Mouse (Mus musculus): ENCODE measurements around the gene Efnb2. TPM values are rescaled to one million over a fixed set of nuclear protein-coding genes. Genes with fewer than 3 reads are reported as not detected.

The Efnb2 gene
- total RNA-seq, 2 experiments from 2014 or later, result 0.35 to 0.50 TPM

DNA sequence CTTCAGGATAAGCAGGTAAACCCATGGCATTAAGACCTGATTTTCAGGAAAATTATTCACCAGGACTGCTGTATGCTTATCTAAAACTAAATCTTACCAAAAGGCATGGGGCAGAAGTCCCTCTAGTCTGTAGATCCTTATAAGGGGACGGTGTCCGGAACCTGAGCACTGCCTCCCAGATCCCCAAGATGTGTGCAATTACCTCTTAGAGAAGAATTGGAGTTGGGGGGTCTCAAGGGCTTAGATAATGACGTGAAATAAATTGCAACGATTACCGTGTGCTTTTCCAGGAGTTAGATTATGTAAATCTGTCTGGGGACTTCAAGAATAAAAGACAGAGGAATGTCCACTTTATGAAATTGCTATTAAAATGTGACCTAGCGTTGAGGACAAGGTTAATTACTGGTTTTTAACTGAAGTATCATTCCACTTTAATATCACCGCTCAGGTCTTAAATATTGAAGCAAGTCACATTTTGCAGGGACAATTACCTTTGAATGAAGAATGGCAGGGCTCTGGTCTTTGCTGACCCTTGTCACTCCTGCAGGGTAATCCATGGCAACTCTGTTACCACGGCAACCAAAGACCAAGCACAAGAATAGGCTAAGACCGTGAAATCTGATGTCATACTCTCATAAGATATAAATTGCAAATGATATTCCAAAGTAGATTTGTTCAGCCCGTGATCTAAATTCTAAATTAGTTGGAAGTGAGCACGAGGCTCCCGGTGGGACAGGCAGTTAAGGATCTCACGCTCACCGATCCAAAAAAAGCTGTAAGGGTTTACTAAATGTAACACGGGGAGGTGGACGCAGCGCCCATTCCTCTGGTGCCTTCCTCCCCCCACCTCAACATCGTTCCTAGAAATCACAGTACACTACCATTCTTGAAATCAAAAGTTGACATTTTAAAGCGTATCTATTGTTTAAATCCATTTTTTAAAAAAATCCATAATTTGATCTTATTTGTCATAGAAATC lies 86.2 kb downstream of the Efnb2 start:
- no peak for ATAC-seq (replicated peaks; ENCODE audit: poor library complexity)

DNA sequence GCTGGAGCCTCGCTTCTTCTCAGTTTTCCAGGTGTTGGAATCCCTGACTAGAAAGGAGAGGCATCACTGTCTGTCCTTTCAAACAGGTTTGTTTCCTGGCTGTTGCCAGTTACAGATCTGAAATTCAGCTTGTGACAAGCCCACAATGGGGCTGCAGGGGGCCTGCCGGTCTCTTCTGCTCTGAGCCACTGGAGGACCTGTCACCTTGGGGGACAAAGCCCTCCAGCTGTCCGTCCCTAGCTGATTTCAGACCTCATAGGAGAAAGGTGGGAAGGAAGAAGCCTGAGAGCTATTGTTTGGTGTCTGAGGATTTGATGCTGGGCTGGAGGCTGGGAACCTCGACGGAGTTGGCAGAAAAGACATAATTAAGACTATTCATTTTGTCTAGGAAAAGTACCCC lies 88.8 kb downstream of the Efnb2 start:
- no peak for ATAC-seq (replicated peaks; ENCODE audit: poor library complexity)

DNA sequence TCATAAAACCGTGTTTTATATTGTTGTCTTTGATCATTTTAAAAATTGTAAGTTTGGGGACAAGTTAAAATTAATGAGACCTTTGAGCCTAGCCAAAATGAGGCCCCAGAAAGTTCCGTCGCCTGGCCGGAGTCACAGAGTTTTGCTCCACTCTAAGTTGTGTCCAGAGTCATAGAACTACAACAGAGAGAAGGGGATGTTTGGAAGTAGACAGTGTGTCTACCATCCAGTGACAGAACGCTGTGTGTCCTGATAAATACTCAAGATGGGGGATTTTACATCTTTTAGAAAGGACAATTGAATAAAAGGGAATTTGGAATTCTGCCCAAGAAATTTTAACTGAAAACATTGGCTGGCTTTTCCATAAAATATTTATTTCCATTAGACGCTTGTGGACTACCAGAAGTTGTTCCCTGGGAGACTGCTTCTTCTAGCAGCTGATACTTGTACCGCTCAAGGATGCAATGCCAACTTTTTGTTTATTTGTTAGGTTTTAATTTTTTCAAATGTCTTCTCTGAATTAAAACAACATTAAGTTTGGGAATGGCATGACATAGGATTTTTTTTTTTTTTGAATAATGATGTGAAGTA lies 89.3 kb downstream of the Efnb2 start:
- no peak for ATAC-seq (replicated peaks; ENCODE audit: poor library complexity)

DNA sequence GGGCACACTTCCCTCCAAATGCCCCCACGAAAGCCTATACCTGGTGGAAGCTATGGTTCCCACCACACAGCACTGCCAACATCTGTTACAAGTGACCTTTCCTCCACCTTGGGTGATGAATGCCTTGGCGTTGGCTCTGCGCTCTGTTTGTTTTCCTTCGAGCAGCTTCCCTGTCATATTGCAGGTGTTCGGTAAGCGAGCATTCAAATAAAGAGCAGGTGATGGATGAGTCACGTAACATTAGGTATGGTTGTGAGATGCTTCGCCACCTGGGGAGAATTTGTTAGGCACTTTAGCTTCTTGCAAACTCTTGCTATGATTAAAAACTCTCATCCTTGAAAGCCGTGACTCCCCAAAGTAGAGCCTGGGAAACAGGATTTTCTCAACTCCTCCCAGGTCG lies 91.8 kb downstream of the Efnb2 start:
- no peak for ATAC-seq (replicated peaks; ENCODE audit: poor library complexity)

DNA sequence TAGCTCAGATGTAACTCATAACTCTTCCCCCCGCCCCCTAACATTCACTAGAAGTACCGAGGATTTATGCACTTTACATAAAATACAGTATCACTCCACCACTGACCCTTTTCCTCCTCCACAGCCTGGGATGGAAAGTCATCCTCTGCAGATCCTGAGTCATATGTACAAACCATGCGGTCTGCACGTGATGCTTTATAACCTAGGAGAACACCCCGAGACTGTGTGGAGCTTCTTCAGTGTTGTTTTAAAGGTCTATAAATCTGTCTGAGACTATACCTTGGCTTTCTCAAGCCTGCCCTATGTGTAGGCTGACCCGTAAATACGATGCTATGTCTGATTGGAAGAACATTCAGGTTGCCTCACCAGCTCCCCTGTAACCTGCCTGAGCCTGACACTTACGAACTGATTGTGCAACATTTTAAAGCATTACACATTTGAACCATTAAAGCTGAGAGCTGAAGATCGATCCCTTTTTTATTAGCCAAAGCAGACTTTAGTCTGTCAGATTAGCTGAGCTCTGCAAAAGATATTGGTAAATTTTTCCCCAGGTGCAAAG lies 92.7 kb downstream of the Efnb2 start:
- no peak for ATAC-seq (replicated peaks; ENCODE audit: poor library complexity)

Other genes starting within 250 kb of the Efnb2 start
- 85.5 and 96.3 TPM in 2 replicates for gene Arglu1, start 29.3 kb upstream of the Efnb2 start, total RNA-seq (2015)
- gene Arglu1, start 29.3 kb upstream of the Efnb2 start, total RNA-seq (2017), result 97.6 and 140 TPM in 2 replicates

Measured in megakaryocyte progenitor cell, adult 5-6 weeks (primary cell).